Mouse (Mus musculus): Measurements from ENCODE around the gene Bcar3. TPM values are rescaled to one million over a fixed set of nuclear protein-coding genes. Genes with fewer than 3 reads are reported as not detected.

Gene Bcar3
- polyA plus RNA-seq, 1 experiment from 2014 or later: 7.5 TPM

GRCm38 (mm10) chr3:122419610-122420409 is 125.9 kb downstream of the Bcar3 start:
- Histone ChIP-seq H3K4me1 (peaks cover 15% of the 10 kb centered on the region), H3K36me3 (replicated peaks) (no peaks in the 10 kb centered on the region), H3K9ac (peak overlapping the region; percentile 51), H3K4me3 (peak overlapping the region; percentile 52), H3K27me3 (replicated peaks) (no peaks in the 10 kb centered on the region), H3K4me2 (peak overlapping the region; percentile 83), H3K27ac (peak overlapping the region; percentile 62), H3K9me3 (no peaks in the 10 kb centered on the region)
- WGBS: under 1% methylated on average over 63 of the region's 63 CpGs
- ATAC-seq (replicated peaks): peak; percentile 87

GRCm38 (mm10) chr3:122420410-122420774 is 126.5 kb downstream of the Bcar3 start:
- Histone ChIP-seq H3K36me3 (replicated peaks) (no peaks in the 10 kb centered on the region), H3K27ac (peak overlapping the region; percentile 62), H3K9me3 (no peaks in the 10 kb centered on the region), H3K27me3 (replicated peaks) (no peaks in the 10 kb centered on the region), H3K9ac (peak overlapping the region; percentile 51), H3K4me1 (peaks cover 15% of the 10 kb centered on the region), H3K4me3 (peak overlapping the region; percentile 52), H3K4me2 (peak overlapping the region; percentile 83)
- peak; percentile 72 for ATAC-seq (replicated peaks)
- 0% methylated on average over 15 of the region's 15 CpGs for WGBS

- Histone ChIP-seq H3K9me3 (no peaks in the 10 kb centered on the region), H3K4me1 (peaks cover 15% of the 10 kb centered on the region), H3K4me3 (peak overlapping the region; percentile 52), H3K4me2 (peak overlapping the region; percentile 83), H3K27me3 (replicated peaks) (no peaks in the 10 kb centered on the region), H3K36me3 (replicated peaks) (no peaks in the 10 kb centered on the region), H3K9ac (no peak overlapping the region), H3K27ac (no peak overlapping the region)
- whole genome bisulfite sequencing: 4% methylated on average over 13 of the region's 13 CpGs
- ATAC-seq (replicated peaks): no peak
Observed at GRCm38 (mm10) chr3:122421042-122421702, 127.2 kb downstream of the Bcar3 start.

GRCm38 (mm10) chr3:122421802-122422201 is 127.9 kb downstream of the Bcar3 start:
- Histone ChIP-seq H3K27me3 (replicated peaks) (no peaks in the 10 kb centered on the region), H3K4me1 (peaks cover 15% of the 10 kb centered on the region), H3K4me2 (peak overlapping the region; percentile 83; the same call in 1 of the 2 replicates), H3K36me3 (replicated peaks) (no peaks in the 10 kb centered on the region), H3K4me3 (no peak overlapping the region), H3K9me3 (no peaks in the 10 kb centered on the region), H3K27ac (no peak overlapping the region), H3K9ac (no peak overlapping the region)
- no peak for ATAC-seq (replicated peaks)
- WGBS: 52% methylated on average over 7 of the region's 7 CpGs

GRCm38 (mm10) chr3:122422276-122422675 is 128.3 kb downstream of the Bcar3 start:
- no peak overlapping the region for H3K9ac ChIP-seq
- no peak for ATAC-seq (replicated peaks)
- 86% methylated on average over 7 of the region's 7 CpGs for WGBS

GRCm38 (mm10) chr3:122423643-122424042 is 129.7 kb downstream of the Bcar3 start:
- WGBS: 93% methylated on average over 7 of the region's 7 CpGs
- Histone ChIP-seq H3K9ac (no peak overlapping the region), H3K36me3 (replicated peaks) (no peaks in the 10 kb centered on the region), H3K9me3 (no peaks in the 10 kb centered on the region), H3K27me3 (replicated peaks) (no peaks in the 10 kb centered on the region), H3K4me3 (no peak overlapping the region), H3K27ac (no peak overlapping the region), H3K4me1 (peaks cover 21% of the 10 kb centered on the region), H3K4me2 (no peak overlapping the region)
- no peak for ATAC-seq (replicated peaks)

More at GRCm38 (mm10) chr3:122422276-122422675, 128.3 kb downstream of the Bcar3 start:
- H3K4me2 ChIP-seq: no peak overlapping the region
- H3K27ac ChIP-seq: no peak overlapping the region
- H3K9me3 ChIP-seq: no peaks in the 10 kb centered on the region
- H3K4me3 ChIP-seq: no peak overlapping the region
- H3K27me3 ChIP-seq (replicated peaks): no peaks in the 10 kb centered on the region
- no peaks in the 10 kb centered on the region for H3K36me3 ChIP-seq (replicated peaks)
- peaks cover 15% of the 10 kb centered on the region for H3K4me1 ChIP-seq

- Histone ChIP-seq H3K36me3 (replicated peaks) (no peaks in the 10 kb centered on the region), H3K9me3 (no peaks in the 10 kb centered on the region), H3K9ac (no peak overlapping the region), H3K27ac (no peak overlapping the region), H3K4me1 (peaks cover 6% of the 10 kb centered on the region; the same call in 1 of the 2 replicates), H3K27me3 (replicated peaks) (no peaks in the 10 kb centered on the region), H3K4me3 (no peak overlapping the region), H3K4me2 (no peak overlapping the region)
- WGBS: 75% methylated on average over 7 of the region's 7 CpGs
- peak; percentile 88 for ATAC-seq (replicated peaks)
Observed at GRCm38 (mm10) chr3:122428325-122428821, 134.4 kb downstream of the Bcar3 start.

GRCm38 (mm10) chr3:122430780-122431497 is 137.0 kb downstream of the Bcar3 start:
- ATAC-seq (replicated peaks): no peak
- Histone ChIP-seq H3K27me3 (replicated peaks) (no peaks in the 10 kb centered on the region), H3K4me2 (no peak overlapping the region), H3K4me3 (no peak overlapping the region), H3K36me3 (replicated peaks) (no peaks in the 10 kb centered on the region), H3K27ac (no peak overlapping the region), H3K4me1 (peaks cover 6% of the 10 kb centered on the region; the same call in 1 of the 2 replicates), H3K9ac (no peak overlapping the region), H3K9me3 (no peaks in the 10 kb centered on the region)
- 71% methylated on average over 7 of the region's 7 CpGs for WGBS

- no peaks in the 10 kb centered on the region for H3K36me3 ChIP-seq (replicated peaks)
- H3K27me3 ChIP-seq (replicated peaks): no peaks in the 10 kb centered on the region
- no peak for ATAC-seq (replicated peaks)
- H3K4me3 ChIP-seq: no peak overlapping the region
- H3K9me3 ChIP-seq: no peaks in the 10 kb centered on the region
- H3K4me1 ChIP-seq: peaks cover 9% of the 10 kb centered on the region; the same call in 1 of the 2 replicates
- no peak overlapping the region for H3K27ac ChIP-seq
- no peak overlapping the region for H3K4me2 ChIP-seq
- WGBS: 28% methylated on average over 9 of the region's 9 CpGs
- H3K9ac ChIP-seq: no peak overlapping the region
Observed at GRCm38 (mm10) chr3:122432811-122433406, 139.0 kb downstream of the Bcar3 start.

GRCm38 (mm10) chr3:122433975-122434626 is 140.2 kb downstream of the Bcar3 start:
- H3K4me3 ChIP-seq: no peak overlapping the region
- WGBS: 90% methylated on average over 5 of the region's 5 CpGs
- no peaks in the 10 kb centered on the region for H3K9me3 ChIP-seq
- H3K36me3 ChIP-seq (replicated peaks): no peaks in the 10 kb centered on the region
- no peaks in the 10 kb centered on the region for H3K27me3 ChIP-seq (replicated peaks)
- 0 out of 2 replicates have a peak, but pooled peaks cover 4% of the 10 kb centered on the region for H3K4me1 ChIP-seq
- ATAC-seq (replicated peaks): no peak
- H3K4me2 ChIP-seq: no peak overlapping the region
- no peak overlapping the region for H3K9ac ChIP-seq
- H3K27ac ChIP-seq: no peak overlapping the region
